Mouse (Mus musculus): ENCODE measurements around the gene Hscb. TPM values are rescaled to one million over a fixed set of nuclear protein-coding genes. Genes with fewer than 3 reads are reported as not detected.
"Not testable (repeated sequence)": the region's sequence is repeated elsewhere in the genome, so short reads cannot be mapped to it uniquely, and the experiment has no call there.

The Hscb gene
- polyA plus RNA-seq (2015; fragmentation: Nextera tagmentation; extraction: Ambion mirVana), result 10.7 and 12.6 TPM in 2 replicates

DNA sequence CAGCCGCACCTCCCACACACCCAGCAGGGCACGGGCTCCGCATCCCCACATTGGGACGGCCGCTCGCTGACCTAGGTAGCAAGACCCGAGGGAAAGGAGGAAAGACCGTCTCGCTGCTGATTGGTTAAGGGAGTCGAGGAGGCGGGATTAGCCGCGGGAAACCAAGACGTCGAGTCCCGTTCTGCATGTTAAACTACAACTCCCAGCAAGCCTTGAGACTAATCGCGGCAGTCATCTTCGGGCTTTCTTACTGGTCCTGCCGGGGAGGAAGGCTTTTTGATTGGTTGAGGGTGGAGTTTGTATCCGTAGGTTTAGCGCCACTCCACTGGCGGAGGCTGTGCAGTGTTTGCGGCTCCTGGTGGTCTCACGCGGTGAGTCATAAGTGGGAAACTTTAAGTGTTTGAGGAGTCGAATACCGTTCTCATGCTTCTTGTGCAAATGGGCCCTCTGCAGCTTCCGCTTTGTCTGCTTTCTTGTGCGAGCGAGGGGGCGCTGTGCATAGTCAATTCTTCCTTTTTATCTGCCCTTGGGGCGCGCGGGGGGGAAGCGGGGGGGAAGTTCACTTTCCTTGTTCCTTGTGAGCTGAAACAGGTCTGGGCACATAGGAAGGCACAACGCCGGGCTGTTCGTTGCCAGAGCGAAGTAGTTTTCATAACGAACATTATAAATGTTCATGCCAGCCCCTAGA is at the start of gene Hscb, which contains the start of gene Chek2:
TSS of gene Hscb (minus strand) at position 100 of the 688 bp plus-strand sequence.
TSS of gene Chek2 (plus strand) at position 302 of the 688 bp plus-strand sequence.
- Histone ChIP-seq H3K36me3 (no peaks in the 10 kb centered on the region), H3K4me2 (peak within 1 kb of the TSS; percentile 75), H3K4me3 (peak within 1 kb of the TSS; percentile 71), H3K9ac (peak within 1 kb of the TSS; percentile 79), H3K27me3 (no peaks in the 10 kb centered on the region), H3K4me1 (replicated peaks) (peaks cover 15% of the 10 kb centered on the region), H3K27ac (peak within 1 kb of the TSS; percentile 68), H3K9me3 (no peaks in the 10 kb centered on the region)
- ATAC-seq (ENCODE audit: low FRiP score), result peak; percentile 98
- under 1% methylated on average over 40 of the region's 41 CpGs for WGBS

DNA sequence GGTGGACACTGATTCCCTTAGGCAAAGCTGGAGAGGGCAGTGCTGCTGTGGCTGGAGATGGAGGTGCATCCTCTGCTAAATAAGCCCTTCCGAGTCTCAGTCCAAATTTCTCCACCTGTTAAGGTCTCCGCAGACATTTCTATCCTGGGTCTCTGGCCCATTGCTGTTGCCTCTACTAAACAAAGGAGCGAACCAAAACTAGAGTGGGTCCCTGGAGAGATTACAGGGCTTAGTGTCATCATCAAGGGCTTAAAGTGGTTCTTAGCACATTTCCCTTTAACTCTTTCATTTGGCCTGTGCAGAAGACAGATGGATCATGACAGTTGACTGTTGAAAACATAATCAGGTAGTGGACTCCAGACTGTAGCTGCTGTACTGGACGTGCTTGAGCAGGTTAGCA is 49.0 kb upstream of the Hscb start:
- H3K27ac ChIP-seq, result no peak overlapping the region
- no peak for ATAC-seq (ENCODE audit: low FRiP score)
- WGBS, result 87% methylated on average over 4 of the region's 4 CpGs
- H3K4me2 ChIP-seq, result no peak overlapping the region
- no peaks in the 10 kb centered on the region for H3K27me3 ChIP-seq
- no peaks in the 10 kb centered on the region for H3K9me3 ChIP-seq
- 0 out of 2 replicates have a peak, but pooled peaks cover 4% of the 10 kb centered on the region for H3K4me1 ChIP-seq (replicated peaks)
- H3K36me3 ChIP-seq, result peaks cover 24% of the 10 kb centered on the region
- no peak overlapping the region for H3K9ac ChIP-seq
- no peak overlapping the region for H3K4me3 ChIP-seq

- under 1% methylated on average over 92 of the region's 101 CpGs for WGBS
- no peaks in the 10 kb centered on the region for H3K9me3 ChIP-seq
- ATAC-seq (ENCODE audit: low FRiP score), result peak; percentile 90
Observed at GRCm38 (mm10) chr5:110879584-110880374, 40.2 kb upstream of the Hscb start, which contains the start of gene Ttc28. Ttc28 (plus strand) TSS chr5:110879803.

GRCm38 (mm10) chr5:110879042-110879441 is 39.5 kb upstream of the Hscb start:
- Histone ChIP-seq H3K4me2 (peak overlapping the region; percentile 85), H3K9me3 (no peaks in the 10 kb centered on the region), H3K9ac (peak overlapping the region; percentile 92), H3K4me1 (replicated peaks) (peaks cover 24% of the 10 kb centered on the region), H3K27me3 (no peaks in the 10 kb centered on the region), H3K36me3 (peaks cover 4% of the 10 kb centered on the region; the same call in 1 of the 2 replicates), H3K4me3 (peak overlapping the region; percentile 82), H3K27ac (peak overlapping the region; percentile 88)
- ATAC-seq (ENCODE audit: low FRiP score), result 0 out of 2 replicates have a peak, but pooled peaks have one; percentile 4
- 64% methylated on average over 7 of the region's 7 CpGs for WGBS

More at GRCm38 (mm10) chr5:110879584-110880374, 40.2 kb upstream of the Hscb start, which contains the start of gene Ttc28:
- peak within 1 kb of the TSS; percentile 88 for H3K27ac ChIP-seq
- peak within 1 kb of the TSS; percentile 85 for H3K4me2 ChIP-seq
- no peaks in the 10 kb centered on the region for H3K27me3 ChIP-seq
- H3K9ac ChIP-seq, result peak within 1 kb of the TSS; percentile 92
- H3K36me3 ChIP-seq, result peaks cover 7% of the 10 kb centered on the region
- peaks cover 22% of the 10 kb centered on the region for H3K4me1 ChIP-seq (replicated peaks)
- H3K4me3 ChIP-seq, result peak within 1 kb of the TSS; percentile 82

DNA sequence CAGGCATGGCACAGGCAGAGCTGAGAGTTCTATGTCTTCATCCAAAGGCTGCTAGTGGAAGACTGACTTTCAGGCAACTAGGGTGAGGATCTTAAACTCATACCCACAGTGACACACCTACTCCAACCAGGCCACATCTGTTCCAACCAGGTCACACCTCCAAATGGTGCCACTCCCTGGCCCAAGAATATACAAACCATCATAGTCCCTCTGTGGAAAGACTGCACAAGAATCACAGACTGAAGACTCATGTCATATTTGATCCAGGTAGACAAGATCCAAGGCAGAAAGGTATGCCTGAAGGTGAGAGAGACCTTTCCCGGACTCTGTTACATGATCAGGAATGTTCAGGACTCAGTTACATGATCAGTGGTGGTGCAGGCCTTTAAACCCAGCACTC is 38.9 kb upstream of the Hscb start:
- not testable (repeated sequence) for ATAC-seq (ENCODE audit: low FRiP score); H3K9ac ChIP-seq; H3K4me3 ChIP-seq; H3K27ac ChIP-seq; H3K36me3 ChIP-seq; H3K4me2 ChIP-seq; H3K9me3 ChIP-seq; H3K27me3 ChIP-seq
- peaks cover 24% of the 10 kb centered on the region for H3K4me1 ChIP-seq (replicated peaks)
- 97% methylated on average over 1 of the region's 1 CpGs for WGBS

GRCm38 (mm10) chr5:110877666-110878505 is 38.3 kb upstream of the Hscb start:
- peaks cover 30% of the 10 kb centered on the region for H3K4me1 ChIP-seq (replicated peaks)
- no peaks in the 10 kb centered on the region for H3K27me3 ChIP-seq
- H3K4me3 ChIP-seq, result no peak overlapping the region
- peaks cover 4% of the 10 kb centered on the region; the same call in 1 of the 2 replicates for H3K36me3 ChIP-seq
- no peak overlapping the region for H3K4me2 ChIP-seq
- ATAC-seq (ENCODE audit: low FRiP score), result no peak
- no peak overlapping the region for H3K27ac ChIP-seq
- whole genome bisulfite sequencing, result 61% methylated on average over 5 of the region's 5 CpGs
- no peak overlapping the region for H3K9ac ChIP-seq
- H3K9me3 ChIP-seq, result no peaks in the 10 kb centered on the region

DNA sequence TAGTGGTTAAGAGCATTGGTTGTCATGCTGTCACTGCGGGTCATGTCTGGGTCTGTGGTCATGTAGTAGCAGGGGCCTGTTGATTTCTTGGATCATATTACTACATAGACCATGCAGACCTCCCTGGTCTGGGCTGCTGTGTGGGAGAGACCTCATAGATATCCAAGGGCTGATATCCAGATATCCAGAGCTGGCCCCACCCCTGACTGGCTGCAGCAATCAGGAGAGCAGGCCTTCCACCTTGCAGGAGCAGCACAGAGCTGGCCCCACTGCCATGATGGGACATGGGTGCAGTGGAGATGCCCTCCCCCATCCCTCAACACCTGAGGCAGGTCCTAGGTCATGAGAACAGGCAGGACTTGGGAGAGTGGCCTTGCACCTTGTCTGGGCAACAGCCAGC is 35.7 kb upstream of the Hscb start:
- Histone ChIP-seq H3K27me3 (no peaks in the 10 kb centered on the region), H3K9ac (no peak overlapping the region), H3K4me1 (replicated peaks) (peaks cover 31% of the 10 kb centered on the region), H3K4me3 (no peak overlapping the region), H3K36me3 (no peaks in the 10 kb centered on the region), H3K9me3 (no peaks in the 10 kb centered on the region), H3K4me2 (no peak overlapping the region), H3K27ac (peak overlapping the region; percentile 35; the same call in 1 of the 2 replicates)
- WGBS, result 84% methylated on average over 1 of the region's 1 CpGs
- ATAC-seq (ENCODE audit: low FRiP score), result no peak

- peak overlapping the region; percentile 24; the same call in 1 of the 2 replicates for H3K9ac ChIP-seq
- H3K4me2 ChIP-seq, result no peak overlapping the region
- ATAC-seq (ENCODE audit: low FRiP score), result no peak
Observed at GRCm38 (mm10) chr5:110874711-110875110, 35.1 kb upstream of the Hscb start.

GRCm38 (mm10) chr5:110873160-110873559 is 33.6 kb upstream of the Hscb start:
- Histone ChIP-seq H3K9ac (no peak overlapping the region), H3K4me2 (no peak overlapping the region), H3K27me3 (no peaks in the 10 kb centered on the region), H3K9me3 (no peaks in the 10 kb centered on the region), H3K27ac (peak overlapping the region; percentile 69), H3K4me3 (no peak overlapping the region), H3K36me3 (no peaks in the 10 kb centered on the region), H3K4me1 (replicated peaks) (peaks cover 34% of the 10 kb centered on the region)
- ATAC-seq (ENCODE audit: low FRiP score), result no peak
- 56% methylated on average over 6 of the region's 6 CpGs for WGBS

More at GRCm38 (mm10) chr5:110874711-110875110, 35.1 kb upstream of the Hscb start:
- Histone ChIP-seq H3K4me3 (no peak overlapping the region), H3K4me1 (replicated peaks) (peaks cover 28% of the 10 kb centered on the region), H3K27ac (0 out of 2 replicates have a peak overlapping the region, but pooled peaks have one; percentile 35), H3K36me3 (no peaks in the 10 kb centered on the region), H3K9me3 (no peaks in the 10 kb centered on the region), H3K27me3 (no peaks in the 10 kb centered on the region)

- H3K27me3 ChIP-seq, result no peaks in the 10 kb centered on the region
- H3K9ac ChIP-seq, result no peak overlapping the region
- 48% methylated on average over 8 of the region's 8 CpGs for WGBS
- no peaks in the 10 kb centered on the region for H3K9me3 ChIP-seq
- no peak overlapping the region for H3K4me2 ChIP-seq
- no peaks in the 10 kb centered on the region for H3K36me3 ChIP-seq
- H3K27ac ChIP-seq, result peak overlapping the region; percentile 76; the same call in 1 of the 2 replicates
- H3K4me1 ChIP-seq (replicated peaks), result peaks cover 30% of the 10 kb centered on the region
- 0 out of 2 replicates have a peak, but pooled peaks have one; percentile 36 for ATAC-seq (ENCODE audit: low FRiP score)
- H3K4me3 ChIP-seq, result no peak overlapping the region
Observed at GRCm38 (mm10) chr5:110869242-110869669, 29.7 kb upstream of the Hscb start.

- WGBS, result 54% methylated on average over 4 of the region's 4 CpGs
- H3K27ac ChIP-seq, result peak overlapping the region; percentile 76
- ATAC-seq (ENCODE audit: low FRiP score), result no peak
Observed at GRCm38 (mm10) chr5:110868460-110868859, 28.9 kb upstream of the Hscb start.

More at GRCm38 (mm10) chr5:110868460-110868859, 28.9 kb upstream of the Hscb start:
- H3K9ac ChIP-seq, result no peak overlapping the region
- no peaks in the 10 kb centered on the region for H3K9me3 ChIP-seq
- H3K4me2 ChIP-seq, result no peak overlapping the region
- H3K4me3 ChIP-seq, result no peak overlapping the region
- no peaks in the 10 kb centered on the region for H3K36me3 ChIP-seq
- H3K4me1 ChIP-seq (replicated peaks), result peaks cover 29% of the 10 kb centered on the region
- H3K27me3 ChIP-seq, result no peaks in the 10 kb centered on the region

Measured in hindbrain, embryonic 13.5 days (tissue).